Mouse (Mus musculus) induced T-regulatory cell, adult 2 months (primary cell): ENCODE data around the gene Tnfaip2.

Experiments used
- DNase-seq: peaks from one replicate; pipeline ENCODE4 v3.0.0-alpha.2; 2012; ENCODE audit warnings: low read depth

Tnfaip2 gene

DNA sequence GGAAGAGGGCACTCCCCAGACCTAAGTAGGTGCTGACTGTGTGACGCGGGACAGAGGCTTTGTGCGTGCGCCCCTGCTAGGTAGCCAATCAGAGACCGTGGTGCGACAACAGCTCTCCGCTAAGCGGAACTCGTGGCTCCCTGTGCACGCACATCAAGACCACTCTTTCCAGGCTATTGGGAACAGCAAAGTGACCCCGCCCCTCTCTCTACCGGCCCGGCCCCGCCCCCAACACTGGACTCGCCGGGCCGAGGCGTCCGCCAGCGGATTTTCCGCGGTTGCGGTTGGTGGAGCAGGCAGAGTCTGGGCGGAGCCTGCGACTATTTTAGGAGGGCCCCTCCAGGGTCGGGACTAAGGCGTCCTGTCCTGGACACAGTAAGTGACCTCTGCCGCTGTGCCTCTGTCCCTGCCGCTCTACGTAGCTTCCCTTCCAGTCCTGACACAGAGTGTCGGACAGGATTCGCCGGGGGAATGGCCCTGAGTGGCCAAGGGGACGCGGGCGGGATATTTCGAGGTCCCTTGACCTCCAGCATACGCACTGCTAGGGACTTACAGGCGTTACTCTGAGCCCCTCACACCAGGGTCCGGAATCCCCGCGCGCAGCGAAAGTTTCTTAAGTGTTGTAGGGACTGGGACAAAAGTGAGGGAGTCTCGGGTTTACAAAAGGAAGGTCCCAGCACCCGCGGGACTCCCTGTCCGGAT is at the start of gene Tnfaip2:
Gene Tnfaip2, plus strand, starts transcription at position 161 of the 702 bp plus-strand sequence.
- peak; percentile 25 for DNase-seq

- DNase-seq: no peak
Observed at GRCm38 (mm10) chr12:111394008-111394407, 48.3 kb upstream of the Tnfaip2 start.

- no peak for DNase-seq
Observed at GRCm38 (mm10) chr12:111396997-111397396, 45.3 kb upstream of the Tnfaip2 start.

DNA sequence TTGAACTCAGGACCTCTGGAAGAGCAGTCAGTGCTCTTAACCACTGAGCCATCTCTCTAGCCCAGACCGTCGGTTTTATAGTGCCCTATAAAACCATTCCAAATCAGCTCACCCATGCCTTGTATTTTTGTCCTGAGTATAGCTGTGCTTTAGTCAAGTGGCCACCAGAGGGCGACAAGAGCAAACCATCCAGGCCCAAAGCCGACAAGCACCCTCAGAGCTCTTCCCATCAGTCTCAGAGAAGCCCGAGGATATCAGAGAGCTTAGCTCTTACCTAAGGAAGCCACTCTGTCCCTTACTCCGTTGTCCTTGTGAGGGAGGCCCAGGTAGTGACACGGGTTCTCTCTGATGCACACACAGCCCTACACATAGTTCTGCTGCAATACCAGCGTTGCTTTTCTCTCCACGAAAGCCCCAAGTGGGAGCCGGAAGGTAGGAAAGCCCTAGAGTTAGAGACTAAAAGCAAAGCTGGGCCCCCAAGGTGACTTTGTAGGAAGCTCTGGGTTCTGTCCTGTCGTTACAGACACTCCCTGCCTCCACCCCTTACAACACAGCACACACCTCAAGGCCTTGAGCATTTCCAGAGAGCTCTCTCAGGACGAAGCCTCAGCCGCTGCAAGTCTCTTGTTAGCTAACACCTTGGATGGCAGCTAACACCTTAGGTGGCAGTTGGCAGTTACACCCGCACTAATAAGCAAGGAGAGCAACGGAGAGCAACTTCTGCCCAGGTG is 40.6 kb upstream of the Tnfaip2 start:
- DNase-seq: peak; percentile 71

GRCm38 (mm10) chr12:111404880-111405279 is 37.4 kb upstream of the Tnfaip2 start:
- DNase-seq: no peak

GRCm38 (mm10) chr12:111406622-111407021 is 35.6 kb upstream of the Tnfaip2 start, which contains the start of gene Lbhd2:
TSS of gene Lbhd2 (plus strand) at chr12:111406809.
- DNase-seq: peak; percentile 17

- no peak for DNase-seq
Observed at GRCm38 (mm10) chr12:111409583-111409982, 32.7 kb upstream of the Tnfaip2 start.

GRCm38 (mm10) chr12:111411631-111412355 is 30.5 kb upstream of the Tnfaip2 start:
- DNase-seq: no peak

DNA sequence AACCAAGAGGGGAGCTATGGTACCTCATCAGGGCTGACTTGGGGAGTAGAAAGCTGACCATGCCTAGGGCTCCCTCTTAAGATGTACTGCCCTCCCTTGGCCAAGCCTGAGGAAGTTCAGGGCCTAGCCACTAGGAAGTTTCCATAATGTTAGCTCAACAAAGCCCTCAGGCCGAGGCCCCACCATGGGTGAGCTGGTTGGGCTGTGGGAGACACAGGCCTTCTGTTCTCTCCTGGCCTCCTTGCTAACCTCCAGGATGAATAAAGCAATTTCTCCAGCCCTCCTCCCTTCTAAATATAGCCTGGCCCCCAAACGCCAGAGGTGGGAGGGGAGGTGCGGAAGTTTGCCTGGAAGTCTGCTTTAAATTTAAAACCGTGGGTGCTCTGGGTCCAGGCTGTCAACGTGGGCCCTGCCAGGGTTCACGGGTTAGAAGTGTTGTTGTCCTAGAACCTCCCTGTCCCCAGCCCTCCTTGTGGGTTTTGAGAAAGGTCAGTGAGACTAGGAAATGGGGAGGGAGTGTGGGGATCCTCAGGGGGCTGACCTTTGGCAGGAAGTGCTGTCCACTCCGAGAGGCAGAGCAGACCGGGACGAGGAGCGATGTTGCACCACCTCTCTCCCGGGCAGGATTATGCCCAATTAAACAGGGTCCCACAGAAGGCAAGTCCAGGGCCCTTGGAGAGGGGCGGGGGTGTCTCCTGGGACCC is 29.5 kb upstream of the Tnfaip2 start:
- no peak for DNase-seq

DNA sequence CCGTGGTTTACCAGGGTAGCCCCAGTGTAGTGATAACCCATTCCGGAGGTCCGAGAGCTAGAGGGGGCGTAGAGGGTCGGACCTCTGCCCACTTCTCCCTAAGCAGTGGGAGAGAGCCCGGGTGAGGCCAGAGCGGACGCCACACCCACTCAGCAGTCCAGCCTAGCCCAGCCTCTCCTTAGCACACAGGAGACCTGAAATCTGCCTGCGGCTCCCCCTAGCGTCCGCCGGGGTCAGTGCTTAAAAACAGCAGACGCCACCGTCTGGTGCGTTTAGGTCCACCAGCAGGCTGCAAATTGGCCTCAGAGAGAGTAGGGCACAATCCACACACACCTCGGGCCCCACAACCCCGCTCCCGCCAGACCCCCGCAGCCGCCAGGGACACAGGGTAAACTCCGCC is 29.0 kb upstream of the Tnfaip2 start:
- DNase-seq: peak; percentile 77

DNA sequence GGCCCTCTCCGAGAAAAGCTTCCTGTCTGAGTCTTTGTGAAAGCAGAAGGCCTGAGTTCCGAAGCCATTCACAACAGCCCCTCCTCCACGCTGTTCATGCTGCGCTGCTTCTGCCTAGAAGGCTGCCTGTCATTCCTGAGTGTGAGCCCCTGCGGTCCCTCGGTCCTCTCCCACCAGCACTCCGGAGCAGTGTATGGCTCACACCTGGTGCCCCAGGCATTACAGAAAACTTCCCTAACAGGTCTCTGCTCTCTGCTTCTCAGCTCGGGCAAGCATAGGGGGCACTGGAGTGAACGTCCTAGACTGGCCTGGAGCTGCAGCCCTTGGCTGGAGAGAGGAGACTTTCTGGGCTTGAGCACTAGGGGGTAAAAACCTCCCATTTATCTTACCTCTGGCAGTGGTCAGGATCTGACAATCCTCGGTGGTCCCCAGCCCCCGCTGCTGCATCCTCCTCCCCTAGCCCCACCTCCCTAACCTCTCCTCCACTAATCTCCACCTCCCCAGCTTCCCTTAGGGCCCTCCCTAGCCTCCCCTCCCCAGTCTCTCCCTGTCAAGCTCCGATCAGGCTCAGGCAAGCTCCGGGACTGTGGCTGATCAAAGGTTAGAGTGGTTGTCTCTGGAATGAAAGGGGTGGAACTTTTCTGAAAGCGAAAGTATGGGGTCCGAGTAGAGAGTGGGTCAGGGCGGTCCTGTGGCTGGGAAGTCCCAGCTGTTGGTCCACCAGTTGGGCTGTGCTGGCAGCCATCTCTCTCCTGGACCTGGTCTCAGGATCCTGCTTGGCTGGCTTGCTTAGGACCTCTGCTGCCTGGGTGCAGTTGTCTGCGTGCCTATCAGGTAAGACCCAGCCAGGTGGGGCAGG is 25.1 kb upstream of the Tnfaip2 start, which contains the start of gene Exoc3l4:
Gene Exoc3l4, plus strand, starts transcription at position 97 of the 859 bp plus-strand sequence.
- no peak for DNase-seq

DNA sequence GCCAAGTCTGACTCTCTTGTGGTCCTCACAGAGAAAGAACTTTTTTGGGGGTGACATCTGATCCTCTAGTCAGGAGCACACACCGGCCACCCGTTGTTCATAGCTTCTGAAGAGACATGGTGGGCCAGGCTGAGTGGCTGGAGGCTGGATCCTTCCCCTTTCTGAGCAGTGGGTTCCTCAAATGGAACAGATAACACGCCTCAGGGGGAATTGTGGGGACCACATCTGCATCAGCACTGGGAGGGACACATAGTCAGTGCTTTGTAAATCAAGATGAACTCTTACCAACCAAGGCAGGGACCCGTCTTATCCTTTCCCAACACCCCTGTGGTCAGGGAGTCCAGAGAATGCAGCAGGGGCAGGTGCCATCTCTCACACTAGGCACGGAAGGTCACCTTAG is 22.4 kb upstream of the Tnfaip2 start:
- DNase-seq: no peak

DNA sequence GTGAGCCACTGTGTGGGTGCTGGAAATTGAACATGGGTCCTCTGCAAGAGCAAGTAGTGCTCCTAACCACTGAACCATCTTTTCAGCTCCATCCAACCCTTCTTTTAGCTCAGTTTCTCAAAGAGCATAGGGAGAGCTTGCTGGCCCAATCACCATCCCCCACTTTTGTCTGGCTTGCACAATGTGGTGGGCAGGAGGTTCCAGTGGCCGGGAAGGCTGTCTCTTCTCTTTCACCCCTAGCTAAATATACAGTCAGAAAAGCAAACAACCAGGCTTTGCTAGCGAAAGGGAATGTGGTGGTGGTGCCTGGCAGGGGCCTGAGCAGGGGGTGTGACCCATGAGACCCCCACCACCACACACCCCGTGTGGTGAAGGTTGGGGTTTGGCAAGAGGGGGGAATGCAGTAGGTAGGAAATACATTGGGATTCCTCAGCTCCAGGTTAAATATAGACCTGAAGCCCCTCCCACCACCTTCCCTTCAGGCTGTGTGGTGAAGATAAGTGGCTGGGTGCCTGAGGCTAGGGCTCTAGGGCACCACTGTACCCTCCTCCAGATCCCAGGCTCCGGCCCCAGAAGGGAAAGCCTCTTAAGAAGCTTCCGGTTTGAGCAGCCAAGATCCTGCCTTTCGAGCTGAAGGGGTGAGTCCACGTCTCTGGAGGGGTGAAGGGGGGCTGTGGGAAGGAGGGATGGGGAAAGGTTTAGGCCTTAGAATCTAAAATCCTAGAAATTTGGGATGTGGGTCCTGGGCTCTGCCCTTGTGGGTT is 21.1 kb upstream of the Tnfaip2 start:
- no peak for DNase-seq

DNA sequence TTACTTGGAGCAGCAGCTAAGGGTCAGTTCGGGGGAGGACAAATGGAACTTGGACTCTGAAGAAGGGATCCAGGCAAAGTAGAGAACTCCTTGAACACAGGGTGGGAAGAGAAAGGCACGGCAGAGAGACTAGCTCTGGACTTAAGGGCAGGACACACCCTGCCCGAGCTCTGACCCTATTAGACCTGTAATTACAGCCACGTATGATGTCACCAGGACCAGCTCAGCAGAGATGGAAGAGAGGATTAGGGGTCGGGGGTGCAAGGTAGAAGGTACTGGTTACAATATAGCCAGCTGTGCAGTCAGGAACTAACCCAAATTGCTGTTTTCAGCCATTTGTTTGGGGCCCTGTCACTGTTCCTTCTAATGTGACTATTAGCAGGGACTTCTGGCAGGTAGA is 19.4 kb upstream of the Tnfaip2 start:
- no peak for DNase-seq

DNA sequence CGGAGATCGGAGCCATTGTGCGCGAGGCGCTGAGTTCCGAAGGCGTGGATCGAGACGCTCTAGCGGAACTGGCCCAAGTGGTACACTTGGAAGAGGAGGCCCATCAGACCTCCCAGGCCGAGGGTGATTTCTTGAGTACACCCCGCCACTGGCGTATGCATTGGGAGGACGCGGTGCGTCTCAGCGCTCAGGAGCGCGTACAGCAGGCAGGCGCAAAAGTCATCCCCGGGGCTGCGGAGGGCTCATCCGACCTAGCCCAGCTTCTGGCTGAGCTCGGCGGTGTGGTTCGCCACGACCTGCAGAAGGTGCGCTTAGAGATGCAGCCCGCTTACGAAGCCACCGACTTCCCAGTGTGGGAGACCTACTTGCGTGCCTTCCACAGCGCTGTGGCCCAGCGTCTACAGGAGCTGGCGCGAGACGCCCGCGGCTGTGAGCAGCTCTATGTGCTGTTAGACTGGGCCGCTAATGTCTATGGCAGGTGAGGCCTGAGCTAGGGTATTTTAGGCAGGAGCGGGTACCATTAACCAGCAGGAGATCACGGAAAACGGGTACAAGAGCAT is 18.6 kb upstream of the Tnfaip2 start:
- DNase-seq: no peak

- no peak for DNase-seq
Observed at GRCm38 (mm10) chr12:111424547-111424946, 17.7 kb upstream of the Tnfaip2 start.

DNA sequence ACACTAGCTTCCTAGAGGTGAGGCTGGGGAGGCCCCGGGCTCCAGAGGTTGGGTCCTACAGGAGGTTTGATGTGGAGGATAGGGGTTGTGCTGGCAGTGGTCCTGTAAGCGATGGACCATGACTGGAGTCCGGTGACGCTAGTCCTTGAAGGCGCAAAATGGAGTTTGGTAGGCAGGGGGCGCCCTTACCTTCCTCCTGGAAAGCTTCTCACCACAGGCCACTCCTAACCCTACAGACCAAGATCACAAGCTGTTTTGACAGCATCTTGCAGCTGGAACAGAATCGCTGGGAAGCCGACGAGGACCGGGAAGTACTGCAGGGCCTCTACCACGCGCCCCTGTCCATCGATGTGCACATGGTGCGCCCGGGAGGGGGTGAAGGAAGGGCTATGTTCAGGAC is 17.0 kb upstream of the Tnfaip2 start:
- peak; percentile 49 for DNase-seq

DNA sequence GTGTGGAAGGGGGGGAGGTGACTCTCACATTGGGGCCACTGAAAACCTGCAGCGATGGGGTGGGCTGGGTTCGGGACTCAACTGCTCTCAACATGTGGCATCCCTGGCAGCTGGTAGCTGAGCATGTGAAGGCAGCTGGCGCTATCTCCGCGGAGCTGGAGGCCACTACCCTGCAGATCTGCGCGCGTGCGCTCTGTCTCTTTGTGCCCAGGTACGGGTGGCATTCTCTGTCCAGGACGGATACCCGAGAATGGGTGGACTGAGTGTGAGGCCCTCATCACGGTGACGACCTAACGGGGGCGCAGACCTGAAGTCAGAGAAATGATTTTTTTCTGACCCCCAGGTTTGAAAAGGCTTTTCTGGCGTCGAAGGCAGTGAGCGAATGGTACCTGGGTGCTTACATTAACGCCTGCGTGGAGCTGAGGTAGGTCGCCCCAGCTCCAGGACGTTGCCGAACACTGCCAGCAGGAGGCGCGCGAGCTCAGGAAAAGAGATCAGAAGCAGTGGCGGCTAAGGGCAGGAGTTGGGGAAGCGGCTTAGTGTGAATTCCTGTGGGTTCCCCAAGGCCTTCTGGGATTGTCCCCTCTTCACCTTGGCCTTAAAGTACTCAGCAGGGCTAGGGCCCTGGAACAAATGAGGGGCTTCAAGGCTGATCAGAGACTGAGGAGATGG is 16.3 kb upstream of the Tnfaip2 start:
- peak; percentile 76 for DNase-seq

DNA sequence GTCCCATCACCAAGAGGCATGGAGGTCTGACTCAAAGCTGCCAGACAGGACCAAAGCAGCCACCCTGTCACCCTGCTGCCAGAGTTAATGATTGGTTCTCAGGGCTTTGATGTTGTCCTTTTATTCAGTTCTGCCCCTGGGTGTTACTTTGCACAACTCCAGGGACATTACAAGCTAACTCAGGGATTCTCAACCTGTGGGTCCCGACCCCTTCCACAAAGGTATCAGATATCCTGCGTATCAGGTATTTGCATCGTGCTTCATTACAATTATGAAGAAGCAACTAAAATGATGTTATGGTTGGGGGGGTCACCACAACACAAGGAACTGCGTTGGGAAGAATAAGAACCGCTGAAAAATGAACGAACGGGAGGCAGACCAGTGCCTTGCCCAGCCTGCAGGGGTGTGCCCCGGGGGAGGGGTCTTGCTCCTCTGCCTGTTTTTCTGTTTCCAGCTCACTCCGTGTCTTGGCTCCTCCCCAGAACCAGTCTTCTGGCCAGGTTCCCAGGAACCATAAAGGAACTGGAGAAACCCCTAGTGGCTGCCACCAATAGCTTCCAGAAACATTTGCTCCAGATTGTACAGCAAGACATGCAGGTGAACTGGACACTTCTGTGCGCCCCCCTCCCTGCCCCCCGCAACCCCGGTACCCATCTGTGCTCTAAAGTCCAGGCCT is 14.7 kb upstream of the Tnfaip2 start:
- DNase-seq: no peak
